Mouse (Mus musculus) kidney, postnatal 25 days (tissue): ENCODE measurements at regions not wholly inside any gene's neighbourhood (a gene's known extent, or its start where the extent isn't known, plus 50 kb on each side); places are given as distances from the start of the nearest gene placed in this dataset.

ENCODE experiments used
- DNase-seq, 2 experiments: peaks; one replicate each; pipeline ENCODE4 v3.0.0; 2021; ENCODE audit warnings: mixed read lengths in 2 of 2

DNA sequence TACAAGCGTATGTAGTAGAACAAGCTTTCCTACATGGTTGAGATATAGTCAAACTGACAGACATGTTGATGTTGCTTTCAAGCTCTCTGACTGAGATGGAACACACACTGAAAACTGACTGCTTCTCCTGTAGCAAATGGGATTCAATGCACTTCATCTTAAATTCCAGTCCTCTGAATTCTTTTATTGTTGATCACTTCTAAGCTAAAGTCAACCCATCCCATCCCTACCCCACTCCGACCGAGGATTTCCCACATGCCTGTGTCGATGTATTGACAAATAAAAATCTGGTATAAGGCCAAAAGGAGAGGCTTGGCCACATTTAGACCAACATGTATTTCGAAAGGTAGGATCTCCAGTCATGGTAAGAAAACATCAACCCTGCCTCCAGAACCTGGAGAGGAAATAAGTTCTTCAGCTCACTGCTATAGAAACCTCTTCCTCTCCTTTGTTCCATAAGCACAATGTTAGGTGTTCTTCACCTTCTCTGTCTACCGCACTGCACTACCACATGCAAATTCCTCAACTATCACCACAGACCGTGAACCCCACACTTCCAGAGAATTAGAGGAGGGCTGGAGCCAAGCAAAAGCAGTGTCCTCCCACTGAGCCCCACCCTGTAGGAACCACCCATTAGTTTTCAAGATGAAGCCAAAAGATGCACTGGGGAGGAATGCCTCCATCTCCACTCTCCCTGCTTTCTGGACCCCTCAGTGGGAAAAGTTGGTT is 330.1 kb downstream of the Klf6 start:
- no peak for DNase-seq

- DNase-seq, result peak; percentile 18 to 51
These were observed 330.6 kb downstream of the Klf6 start for GRCm38 (mm10) chr13:6191915-6192295.

DNA sequence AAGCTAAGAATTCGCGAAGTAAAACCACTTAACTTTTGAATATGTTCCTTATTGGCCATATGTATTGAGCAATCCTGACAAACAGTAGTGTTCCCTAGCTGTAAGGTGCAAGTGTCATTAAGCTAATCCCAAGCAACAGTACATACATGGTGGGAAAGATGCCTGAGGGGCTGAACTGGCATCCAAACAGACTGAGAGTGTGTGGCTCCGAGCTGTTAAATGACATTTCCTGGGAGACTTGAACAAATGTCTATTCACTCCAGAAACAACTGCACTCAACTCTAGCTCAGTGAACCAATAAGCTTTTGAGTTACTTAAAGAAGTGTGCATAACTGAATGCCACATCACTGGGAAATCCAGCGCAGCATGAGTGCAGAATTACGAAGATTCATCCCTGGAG is 335.4 kb downstream of the Klf6 start:
- no peak for DNase-seq

- DNase-seq, result no peak
These were observed 337.8 kb downstream of the Klf6 start for GRCm38 (mm10) chr13:6199107-6199506.

- no peak for DNase-seq
These were observed 340.2 kb downstream of the Klf6 start for GRCm38 (mm10) chr13:6201516-6201915.

GRCm38 (mm10) chr13:6204801-6205200 is 343.1 kb upstream of the Pitrm1 start:
- DNase-seq, result no peak

DNA sequence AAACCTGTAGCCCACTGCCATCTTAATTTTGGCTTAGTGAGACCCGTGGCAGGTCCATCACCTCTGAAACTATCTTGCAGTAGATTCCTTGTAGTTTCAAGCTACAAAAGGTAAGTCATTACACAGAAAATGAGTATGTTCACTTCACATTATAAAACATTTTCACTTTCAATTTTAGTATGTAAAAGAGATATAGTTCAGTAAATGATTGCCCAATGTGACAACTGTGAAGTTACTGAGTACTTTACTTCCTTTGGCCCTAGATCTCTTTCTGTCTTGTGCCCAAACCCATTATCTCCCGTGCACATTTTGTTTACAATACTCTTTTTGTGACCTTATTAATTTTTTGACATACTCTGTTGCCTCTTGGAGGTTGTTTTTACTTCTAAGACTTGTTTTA is 335.4 kb upstream of the Pitrm1 start:
- DNase-seq, result no peak

- DNase-seq, result no peak
These were observed 333.8 kb upstream of the Pitrm1 start for GRCm38 (mm10) chr13:6214189-6214588.

DNA sequence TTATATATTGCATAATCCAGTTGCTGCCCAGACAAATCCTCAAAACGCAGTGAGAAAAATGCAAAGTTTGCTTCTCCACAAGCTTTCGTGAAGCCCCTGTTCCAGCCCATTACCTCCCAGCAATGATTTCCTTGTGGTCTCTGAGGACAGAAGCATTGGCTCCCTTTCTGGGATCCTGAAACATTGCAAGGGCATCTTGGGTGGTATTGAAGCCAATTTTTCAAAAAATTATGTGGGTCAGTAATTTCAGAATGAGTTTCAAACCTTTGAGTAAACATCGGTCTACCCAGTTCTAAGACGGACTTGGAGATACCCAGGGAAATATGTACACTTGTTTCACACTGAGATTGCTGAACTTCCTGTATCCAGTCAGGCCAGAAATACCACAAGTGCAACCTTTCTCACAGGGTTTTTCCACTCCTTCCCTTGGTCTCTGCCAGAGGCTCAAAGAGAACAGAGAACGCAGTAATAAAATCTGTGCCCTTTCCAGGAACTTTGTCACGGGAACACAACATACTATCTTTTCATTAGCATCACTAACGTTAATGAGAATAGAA is 321.8 kb upstream of the Pitrm1 start:
- DNase-seq, result no peak

DNA sequence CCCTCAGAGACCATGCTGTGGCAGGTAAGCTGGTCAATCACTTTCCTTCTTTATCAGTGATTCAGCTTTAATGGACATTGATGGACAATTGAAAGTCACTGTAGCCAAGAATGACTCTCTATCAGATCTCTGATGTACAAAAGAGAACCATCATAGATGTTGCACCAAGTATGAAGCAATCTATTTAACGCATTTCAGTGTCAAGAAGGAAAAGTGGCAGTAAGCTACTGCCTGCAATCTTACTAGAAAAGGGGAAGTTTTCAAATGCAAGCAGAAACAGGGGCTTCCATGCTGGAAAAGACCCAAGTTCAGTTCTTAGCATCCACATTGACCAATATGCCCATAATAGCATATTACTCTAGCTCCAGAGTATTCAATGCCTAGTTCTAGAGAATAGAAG is 319.7 kb upstream of the Pitrm1 start:
- no peak for DNase-seq

GRCm38 (mm10) chr13:6235394-6235793 is 312.6 kb upstream of the Pitrm1 start:
- DNase-seq, result no peak

GRCm38 (mm10) chr13:6236503-6236902 is 311.4 kb upstream of the Pitrm1 start:
- no peak for DNase-seq

DNA sequence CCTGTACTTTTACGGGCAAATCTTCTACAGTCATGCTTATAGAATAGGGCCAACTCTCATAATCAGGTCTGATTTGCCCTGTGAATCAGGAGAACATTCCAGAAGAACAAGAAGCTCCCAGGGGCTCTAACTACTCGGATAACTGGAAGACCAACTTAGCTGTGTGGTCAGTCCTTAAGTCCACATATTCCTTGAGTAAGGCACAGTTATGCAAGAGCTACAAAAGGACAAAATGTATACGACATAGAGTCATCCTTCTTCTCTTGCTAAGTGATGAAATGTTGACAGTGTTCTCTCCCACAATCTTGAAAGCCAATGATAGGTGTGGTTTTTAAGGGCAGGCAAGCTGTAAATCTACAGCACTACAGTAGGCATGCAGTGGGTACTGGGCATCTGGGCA is 310.7 kb upstream of the Pitrm1 start:
- no peak for DNase-seq

GRCm38 (mm10) chr13:6240855-6241254 is 307.1 kb upstream of the Pitrm1 start:
- DNase-seq, result no peak

DNA sequence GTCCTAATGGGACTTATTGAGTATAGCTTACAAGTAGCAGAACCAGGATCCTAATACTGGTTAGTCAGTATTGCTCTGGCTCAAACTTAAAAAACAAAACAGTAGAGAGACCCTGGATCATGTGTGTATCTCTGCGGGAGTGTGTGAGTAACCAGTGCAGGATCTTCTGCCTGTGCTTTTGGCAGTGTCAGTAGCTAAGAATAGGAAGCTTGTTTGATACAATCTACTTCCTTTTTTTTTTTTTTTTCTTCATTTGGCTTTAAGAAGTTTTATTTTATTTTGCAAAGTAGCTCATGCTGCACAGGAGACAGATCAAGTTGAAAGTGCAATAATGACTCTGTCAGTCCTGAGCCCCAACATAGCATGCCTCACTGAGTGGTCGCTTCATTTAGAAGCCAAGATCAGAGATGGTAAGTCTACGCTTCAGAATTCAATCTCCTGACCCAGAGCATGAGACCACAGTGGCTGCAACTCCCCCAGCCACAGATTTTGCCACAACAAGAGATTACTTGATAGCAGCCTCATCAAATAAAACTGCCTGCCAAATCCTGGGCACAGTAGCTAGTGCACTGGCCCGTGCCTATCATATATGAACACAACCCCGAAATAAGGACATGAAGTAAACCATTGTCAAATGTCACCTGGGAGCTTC is 306.4 kb upstream of the Pitrm1 start:
- DNase-seq, result no peak

GRCm38 (mm10) chr13:6250106-6250505 is 297.8 kb upstream of the Pitrm1 start:
- no peak for DNase-seq

- no peak for DNase-seq
These were observed 296.7 kb upstream of the Pitrm1 start for GRCm38 (mm10) chr13:6251025-6251862.

GRCm38 (mm10) chr13:6252100-6252499 is 295.8 kb upstream of the Pitrm1 start:
- DNase-seq, result no peak

- DNase-seq, result no peak
These were observed 292.6 kb upstream of the Pitrm1 start for GRCm38 (mm10) chr13:6255303-6255702.

DNA sequence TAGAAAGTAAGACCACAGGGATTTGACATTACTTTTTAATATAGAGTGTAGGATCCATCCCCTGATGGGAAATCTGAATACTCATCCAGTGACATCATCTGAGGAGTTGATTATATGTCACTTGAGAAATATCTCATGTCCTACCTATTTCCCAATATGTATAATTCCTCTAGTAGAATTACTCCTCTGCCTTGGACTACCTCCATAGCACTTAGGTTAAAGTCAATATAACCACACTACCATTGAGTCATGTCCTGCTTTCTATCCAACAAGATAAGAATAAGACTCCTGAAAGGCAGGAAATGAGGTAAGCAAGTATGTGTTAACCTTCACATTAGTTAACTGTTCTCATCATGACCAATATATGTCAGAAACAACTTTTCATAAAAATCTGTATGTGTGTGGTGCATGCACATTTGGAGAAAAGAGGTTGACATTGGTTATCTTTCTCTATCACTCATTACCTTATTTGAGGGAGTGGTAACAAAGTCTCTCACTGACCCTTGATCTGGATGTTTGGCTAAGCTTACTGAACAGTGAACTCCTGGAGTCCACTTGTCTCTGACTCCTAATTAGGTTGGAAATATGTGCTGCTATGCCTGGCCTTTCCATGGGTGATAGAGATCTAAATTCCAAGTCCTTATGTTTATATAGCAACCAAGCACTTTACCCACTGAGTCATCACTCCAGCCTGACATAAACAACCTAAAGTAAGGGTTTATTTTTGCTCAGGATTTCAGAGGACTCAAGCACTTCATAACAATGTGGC is 292.0 kb upstream of the Pitrm1 start:
- DNase-seq, result no peak

- DNase-seq, result no peak
These were observed 289.5 kb upstream of the Pitrm1 start for GRCm38 (mm10) chr13:6258456-6258855.

- no peak for DNase-seq
These were observed 287.6 kb upstream of the Pitrm1 start for GRCm38 (mm10) chr13:6260321-6260865.
